Mouse (Mus musculus): ENCODE data around the gene Clca3a2.

GRCm38 (mm10) chr3:144765161-144765560 is 54.1 kb downstream of the Clca3a2 start:
- TF ChIP-seq CTCF (IDR thresholded peaks at IDR 0.05; ENCODE audit: low read depth, low read length) (no peak), GATA1 (IDR thresholded peaks at IDR 0.05; ENCODE audit: borderline replicate concordance, low read length) (no peak), TAL1 (conservative IDR thresholded peaks at IDR 0.05; ENCODE audit: low read depth, low read length) (no peak), GATA2 (IDR thresholded peaks at IDR 0.05; ENCODE audit: borderline replicate concordance, low read depth, low read length) (no peak), POLR2AphosphoS5 (IDR thresholded peaks at IDR 0.05; ENCODE audit: insufficient replicate concordance, low read depth, low read length) (no peak)
